Mouse (Mus musculus) layer of hippocampus, adult 11-12 months (tissue): ENCODE data around the gene Olfr571.

Source experiments
- DNase-seq: peaks from one replicate; pipeline ENCODE4 v3.0.0; 2022; ENCODE audit warnings: low spot score

Gene Olfr571

GRCm38 (mm10) chr7:102917032-102917875 lies at the start of gene Olfr571:
TSS of gene Olfr571 (minus strand) at chr7:102917536.
- DNase-seq, result no peak

GRCm38 (mm10) chr7:102962360-102962759 lies 45.0 kb upstream of the Olfr571 start, which contains the start of gene Olfr576:
TSS of gene Olfr576 (plus strand) at chr7:102962660.
- no peak for DNase-seq

DNA sequence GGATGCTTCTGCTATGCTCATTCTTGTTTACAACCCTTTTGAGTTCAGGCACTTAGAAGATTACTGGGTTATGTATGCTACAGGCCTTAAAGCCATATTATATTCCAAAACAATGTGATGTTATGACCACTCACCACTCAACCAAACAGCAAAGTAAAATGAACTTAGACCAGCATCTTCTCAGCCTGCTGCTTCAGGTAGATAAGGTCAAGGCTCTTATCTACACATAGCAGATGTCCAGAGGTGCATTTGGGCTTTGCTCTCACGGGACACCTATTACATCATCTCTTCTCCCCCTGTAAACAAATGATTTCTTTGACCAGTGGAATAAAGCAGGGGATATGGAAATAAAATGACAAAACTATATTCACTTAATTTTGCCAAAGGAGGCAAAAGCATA lies 41.3 kb upstream of the Olfr571 start, which contains the start of gene Olfr575:
Gene Olfr575, minus strand, starts transcription at position 183 of the 400 bp plus-strand sequence.
- no peak for DNase-seq

DNA sequence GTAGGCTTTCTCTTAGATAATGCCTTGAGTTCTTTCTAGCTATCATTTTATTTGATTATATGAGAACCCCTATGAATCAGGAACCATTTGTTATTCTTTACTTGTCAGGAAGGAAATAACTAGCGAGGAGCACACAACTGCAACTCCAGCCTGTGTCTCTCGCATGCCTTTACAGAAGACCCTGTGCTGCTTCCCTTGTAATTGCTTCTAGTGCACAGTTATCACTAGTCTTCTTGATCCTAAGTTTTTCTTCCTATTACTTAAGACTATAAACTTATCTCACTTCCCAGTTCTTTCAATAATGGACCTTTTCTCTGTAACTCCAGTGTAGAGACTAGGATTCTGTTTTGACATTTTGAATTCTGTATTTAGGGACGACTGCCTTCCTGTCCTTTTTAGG lies 40.8 kb upstream of the Olfr571 start:
- DNase-seq, result no peak

- DNase-seq, result no peak
Observed at GRCm38 (mm10) chr7:102950732-102951131, 33.4 kb upstream of the Olfr571 start.

GRCm38 (mm10) chr7:102948167-102948566 lies 30.8 kb upstream of the Olfr571 start, which contains the start of gene Olfr574:
TSS of gene Olfr574 (plus strand) at chr7:102948467.
- DNase-seq, result no peak

- no peak for DNase-seq
Observed at GRCm38 (mm10) chr7:102943417-102943816, 26.1 kb upstream of the Olfr571 start.

GRCm38 (mm10) chr7:102942475-102942874 lies 25.1 kb upstream of the Olfr571 start, which contains the start of gene Olfr573-ps1:
TSS of gene Olfr573-ps1 (minus strand) at chr7:102942575.
- no peak for DNase-seq

- DNase-seq, result no peak
Observed at GRCm38 (mm10) chr7:102927105-102927504, 9.8 kb upstream of the Olfr571 start.

GRCm38 (mm10) chr7:102924109-102924508 lies 6.8 kb upstream of the Olfr571 start, which contains the start of gene Olfr572:
TSS of gene Olfr572 (plus strand) at chr7:102924409.
- no peak for DNase-seq

DNA sequence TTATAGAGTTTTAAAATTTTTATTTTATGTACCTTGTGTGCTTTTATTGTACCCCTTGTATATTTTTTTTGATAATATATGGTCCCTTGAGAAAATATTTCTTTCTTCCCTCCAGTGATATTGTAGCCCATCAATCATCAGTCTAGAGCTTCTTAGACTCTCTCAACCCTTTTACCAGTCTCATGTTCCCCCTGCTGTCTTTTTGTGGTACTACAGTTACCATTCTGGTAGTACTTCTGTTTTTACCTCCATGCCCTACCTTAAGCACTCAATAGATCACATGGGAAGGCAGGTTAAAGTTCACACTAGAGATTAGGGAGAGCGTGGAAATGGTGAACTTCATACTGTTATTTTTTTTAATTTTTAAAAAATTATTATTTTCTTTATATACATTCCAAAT lies 2.3 kb upstream of the Olfr571 start:
- peak; percentile 33 for DNase-seq

GRCm38 (mm10) chr7:102916405-102916804 lies 931 bp downstream of the Olfr571 start:
- DNase-seq, result no peak

DNA sequence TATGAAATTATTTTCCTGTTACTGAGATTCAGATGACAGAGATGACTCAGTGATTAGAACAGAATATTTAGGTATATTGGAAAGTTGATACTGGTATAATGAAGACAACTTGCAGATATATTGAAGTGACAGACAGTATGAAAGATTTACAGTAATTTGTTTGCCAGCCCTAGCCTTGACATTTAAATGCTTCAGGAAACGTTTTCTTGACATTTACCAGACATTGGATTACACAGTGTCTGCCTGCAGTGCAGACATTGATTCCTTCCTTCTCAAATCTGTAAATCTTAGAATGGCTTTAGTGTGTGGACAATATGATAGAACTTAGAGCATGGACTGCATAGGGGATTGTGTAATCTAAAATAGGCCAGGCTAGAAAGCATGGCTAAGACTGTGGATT lies 2.1 kb downstream of the Olfr571 start:
- DNase-seq, result no peak

- no peak for DNase-seq
Observed at GRCm38 (mm10) chr7:102890782-102891181, 26.6 kb downstream of the Olfr571 start, which contains the start of gene Olfr569. TSS of gene Olfr569 (minus strand) at chr7:102890882.

- DNase-seq, result no peak
Observed at GRCm38 (mm10) chr7:102876822-102877221, 40.5 kb downstream of the Olfr571 start, which contains the start of gene Olfr568. TSS of gene Olfr568 (plus strand) at chr7:102877122.

DNA sequence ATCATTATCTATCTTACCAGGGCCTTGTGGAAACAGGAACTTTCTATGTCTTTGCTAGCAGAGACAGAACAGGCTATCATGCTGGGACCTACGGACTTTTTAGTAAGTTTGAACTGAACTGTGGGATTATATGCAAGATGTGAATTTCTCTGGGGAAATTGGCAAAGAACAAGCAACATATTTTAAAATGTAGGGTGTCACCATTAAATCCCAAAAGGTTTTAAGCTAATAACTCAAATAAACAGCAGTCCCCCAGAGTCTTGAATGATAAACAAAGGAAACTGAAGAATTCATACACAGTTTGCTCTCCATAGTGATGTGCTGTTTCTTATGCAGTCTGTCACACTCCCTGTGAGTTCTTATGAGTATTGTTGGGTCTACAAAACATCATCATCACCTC lies 58.7 kb downstream of the Olfr571 start, which contains the start of gene Olfr566:
Gene Olfr566, minus strand, starts transcription at position 101 of the 400 bp plus-strand sequence.
- no peak for DNase-seq

DNA sequence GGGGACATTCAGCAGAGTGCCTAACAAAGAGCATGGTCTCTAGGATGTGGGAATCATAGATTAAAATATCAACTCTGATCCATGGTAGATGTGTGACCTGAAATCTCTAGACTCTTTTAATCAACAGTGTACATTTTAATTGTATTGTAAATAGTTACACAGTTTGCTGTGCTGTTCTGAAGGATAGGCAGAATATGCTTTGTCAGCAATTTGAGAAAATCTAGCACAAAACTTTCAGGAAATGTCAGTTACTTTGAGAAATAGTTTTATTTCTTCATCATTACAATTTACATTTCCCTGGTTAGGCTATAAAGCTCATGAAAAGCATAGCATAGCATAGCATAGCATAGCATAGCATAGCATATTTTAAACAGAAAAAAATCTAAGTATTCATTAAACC lies 61.5 kb downstream of the Olfr571 start:
- DNase-seq, result no peak
